Mouse (Mus musculus): ENCODE results near the gene Cacna1d. TPM values are rescaled to one million over a fixed set of nuclear protein-coding genes. Genes with fewer than 3 reads are reported as not detected.

Gene Cacna1d
- total and polyA plus RNA-seq, 3 experiments, result 0.04 to 0.66 (median 0.08) TPM

GRCm38 (mm10) chr14:30205821-30206220 is 285.4 kb downstream of the Cacna1d start:
- peaks cover 3% of the 10 kb centered on the region for H3K9me3 ChIP-seq (replicated peaks; ENCODE audit: low read length)
- no peak overlapping the region for H3K9ac ChIP-seq (ENCODE audit: insufficient read depth, low read depth)
- in situ Hi-C loops (cut with MboI; ENCODE audit: low pct_ligation_motif_present, low pct_unique_long_range_greater_than_20kb, low sequenced_read_pairs), result no loop called here
- H3K79me2 ChIP-seq (replicated peaks; ENCODE audit: control insufficient read depth, extremely low read depth, insufficient read depth, poor library complexity, severe bottlenecking), result no peaks in the 10 kb centered on the region
- TF ChIP-seq CHD1 (IDR thresholded peaks at IDR 0.05; ENCODE audit: low read depth, low read length) (no peak), ZMIZ1 (IDR thresholded peaks at IDR 0.05; ENCODE audit: low read depth, low read length) (no peak), NELFE (IDR thresholded peaks at IDR 0.05; ENCODE audit: low read depth, low read length) (no peak), MAZ (IDR thresholded peaks at IDR 0.05; ENCODE audit: low read depth, low read length) (no peak), KAT2A (IDR thresholded peaks at IDR 0.05; ENCODE audit: insufficient replicate concordance, low read length) (no peak), GABPA (IDR thresholded peaks at IDR 0.05; ENCODE audit: insufficient replicate concordance, low read depth, low read length) (no peak), BHLHE40 (IDR thresholded peaks at IDR 0.05; ENCODE audit: low read depth, low read length) (no peak), UBTF (IDR thresholded peaks at IDR 0.05; ENCODE audit: low read depth, low read length) (no peak), MYC (IDR thresholded peaks at IDR 0.05; ENCODE audit: low read depth, low read length) (no peak), ETS1 (conservative IDR thresholded peaks at IDR 0.05; ENCODE audit: low read depth, low read length) (no peak), POLR2AphosphoS2 (IDR thresholded peaks at IDR 0.05; ENCODE audit: low read depth, low read length) (no peak)
- H3K36me3 ChIP-seq (replicated peaks in 1 of 2; ENCODE audit: control insufficient read depth in 1 of 2, insufficient read depth in 1 of 2, low read length in 1 of 2), result no peaks in the 10 kb centered on the region
- no peaks in the 10 kb centered on the region for H3K27me3 ChIP-seq (replicated peaks)
- no peak overlapping the region for H3K4me3 ChIP-seq (replicated peaks in 1 of 3; ENCODE audit: low read depth in 2 of 3, low read length in 2 of 3, poor library complexity in 1 of 3)
- no peak for DNase-seq (ENCODE audit: extremely low read depth)
- H3K4me2 ChIP-seq (ENCODE audit: insufficient read depth, low read depth, poor library complexity, severe bottlenecking), result no peak overlapping the region
- no peak overlapping the region for H3K27ac ChIP-seq (ENCODE audit: insufficient read depth, low read depth)
- H3K4me1 ChIP-seq (ENCODE audit: control insufficient read depth in 1 of 2, insufficient read depth in 2 of 2), result peaks cover 2% of the 10 kb centered on the region in 2 experiments; a peak in 1 of 4 replicates
- dilution Hi-C loops (cut with MboI; ENCODE audit: extremely low pct_ligation_motif_present, extremely low pct_unique_long_range_greater_than_20kb, low sequenced_read_pairs), result no loop called here

- Histone ChIP-seq H3K27ac (ENCODE audit: insufficient read depth, low read depth) (no peak overlapping the region), H3K79me2 (replicated peaks; ENCODE audit: control insufficient read depth, extremely low read depth, insufficient read depth, poor library complexity, severe bottlenecking) (no peaks in the 10 kb centered on the region), H3K9me3 (replicated peaks; ENCODE audit: low read length) (peaks cover 3% of the 10 kb centered on the region), H3K4me3 (replicated peaks in 1 of 3; ENCODE audit: low read depth in 2 of 3, low read length in 2 of 3, poor library complexity in 1 of 3) (no peak overlapping the region), H3K4me1 (ENCODE audit: control insufficient read depth in 1 of 2, insufficient read depth in 2 of 2) (no peaks in the 10 kb centered on the region), H3K27me3 (replicated peaks) (no peaks in the 10 kb centered on the region), H3K36me3 (replicated peaks in 1 of 2; ENCODE audit: control insufficient read depth in 1 of 2, insufficient read depth in 1 of 2, low read length in 1 of 2) (no peaks in the 10 kb centered on the region), H3K4me2 (ENCODE audit: insufficient read depth, low read depth, poor library complexity, severe bottlenecking) (no peak overlapping the region), H3K9ac (ENCODE audit: insufficient read depth, low read depth) (no peak overlapping the region)
- in situ Hi-C loops (cut with MboI; ENCODE audit: low pct_ligation_motif_present, low pct_unique_long_range_greater_than_20kb, low sequenced_read_pairs) (no loop called here), dilution Hi-C loops (cut with MboI; ENCODE audit: extremely low pct_ligation_motif_present, extremely low pct_unique_long_range_greater_than_20kb, low sequenced_read_pairs) (no loop called here)
- DNase-seq (ENCODE audit: extremely low read depth), result no peak
- TF ChIP-seq JUN (IDR thresholded peaks at IDR 0.05; ENCODE audit: insufficient read depth, low read depth, low read length) (no peak), BHLHE40 (IDR thresholded peaks at IDR 0.05; ENCODE audit: low read depth, low read length) (no peak)
Measured at GRCm38 (mm10) chr14:30204526-30204925, 286.7 kb downstream of the Cacna1d start.

DNA sequence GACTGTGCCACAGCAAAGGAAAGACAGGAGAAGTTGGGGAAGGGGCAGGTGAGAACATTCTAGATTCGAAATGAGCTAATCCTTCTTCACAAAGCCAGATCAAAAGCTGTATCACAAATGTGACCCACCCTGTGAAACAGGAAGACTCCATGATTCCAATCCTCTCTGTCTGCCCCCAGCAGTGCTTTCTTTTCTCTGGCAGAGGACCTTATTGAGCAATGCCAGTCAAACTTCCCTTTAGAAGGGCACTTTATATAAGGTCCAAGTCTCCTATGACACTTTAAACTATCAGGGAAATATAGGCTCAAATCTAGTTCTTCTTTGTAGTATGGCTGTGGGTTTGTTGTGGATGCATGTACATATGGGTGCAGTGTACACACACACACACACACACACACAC is 290.9 kb downstream of the Cacna1d start:
- dilution Hi-C loops (cut with MboI; ENCODE audit: extremely low pct_ligation_motif_present, extremely low pct_unique_long_range_greater_than_20kb, low sequenced_read_pairs) (no loop called here), in situ Hi-C loops (cut with MboI; ENCODE audit: low pct_ligation_motif_present, low pct_unique_long_range_greater_than_20kb, low sequenced_read_pairs) (no loop called here)
- no peak overlapping the region for H3K27ac ChIP-seq (ENCODE audit: insufficient read depth, low read depth)
- H3K4me1 ChIP-seq (ENCODE audit: control insufficient read depth in 1 of 2, insufficient read depth in 2 of 2), result peaks cover 6 to 21% of the 10 kb centered on the region in 2 experiments
- H3K27me3 ChIP-seq (replicated peaks), result no peaks in the 10 kb centered on the region
- no peaks in the 10 kb centered on the region for H3K79me2 ChIP-seq (replicated peaks; ENCODE audit: control insufficient read depth, extremely low read depth, insufficient read depth, poor library complexity, severe bottlenecking)
- no peak for TF ChIP-seq ZKSCAN1 (IDR thresholded peaks at IDR 0.05; ENCODE audit: borderline replicate concordance, low read depth, low read length)
- H3K9ac ChIP-seq (ENCODE audit: insufficient read depth, low read depth), result no peak overlapping the region
- no peak for DNase-seq (ENCODE audit: extremely low read depth)
- H3K9me3 ChIP-seq (replicated peaks; ENCODE audit: low read length), result no peaks in the 10 kb centered on the region
- no peak overlapping the region for H3K4me3 ChIP-seq (replicated peaks in 1 of 3; ENCODE audit: low read depth in 2 of 3, low read length in 2 of 3, poor library complexity in 1 of 3)
- no peaks in the 10 kb centered on the region for H3K36me3 ChIP-seq (replicated peaks in 1 of 2; ENCODE audit: control insufficient read depth in 1 of 2, insufficient read depth in 1 of 2, low read length in 1 of 2)
- H3K4me2 ChIP-seq (ENCODE audit: insufficient read depth, low read depth, poor library complexity, severe bottlenecking), result no peak overlapping the region

All from CH12.LX (cell line).